Mouse (Mus musculus) intestine, embryonic 14.5 days (tissue): ENCODE measurements around the gene Ninl. TPM values are rescaled to one million over a fixed set of nuclear protein-coding genes. Genes with fewer than 3 reads are reported as not detected.
"Not testable (repeated sequence)": the region's sequence is repeated elsewhere in the genome, so short reads cannot be mapped to it uniquely, and the experiment has no call there.

Experiments used
- ATAC-seq: fragments of 200-750 bp; cut with Nextera tagmentation; replicated peaks from 2 replicates; pipeline ENCODE4 v1.8.0; 2017; ENCODE audit warnings: low read depth, moderate number of reproducible peaks, moderate TSS enrichment, moderate library complexity; ENCODE audit not compliant: low FRiP score, low TSS enrichment
- DNase-seq: peaks from one replicate; pipeline ENCODE4 v3.0.0-alpha.2; 2018; ENCODE audit warnings: low spot score
- H3K27ac ChIP-seq: fragments of 300-500 bp; sonication (generic); 2 replicates; pipeline ENCODE4 v1.5.1; 2014; ENCODE audit warnings: low read depth, mild to moderate bottlenecking, control low read depth
- H3K27me3 ChIP-seq: fragments of 300-500 bp; sonication (generic); replicated peaks from 2 replicates; pipeline ENCODE4 v1.6.1; 2014; ENCODE audit warnings: low read length, control low read depth; ENCODE audit not compliant: control insufficient read depth, insufficient read depth
- H3K36me3 ChIP-seq: fragments of 300-500 bp; sonication (generic); 2 replicates; pipeline ENCODE4 v1.6.1; 2014; ENCODE audit warnings: low read length, control low read depth; ENCODE audit not compliant: control insufficient read depth, insufficient read depth
- H3K4me1 ChIP-seq: fragments of 300-500 bp; sonication (generic); replicated peaks from 2 replicates; pipeline ENCODE4 v1.6.1; 2014; ENCODE audit warnings: low read length, control low read depth, mixed read lengths; ENCODE audit not compliant: control insufficient read depth, insufficient read depth
- H3K4me2 ChIP-seq: fragments of 300-500 bp; sonication (generic); 2 replicates; pipeline ENCODE4 v1.6.1; 2014; ENCODE audit warnings: low read length
- H3K4me3 ChIP-seq: fragments of 300-500 bp; sonication (generic); 2 replicates; pipeline ENCODE4 v1.5.1; 2014; ENCODE audit warnings: low read depth, low read length, control low read depth, mixed read lengths
- H3K9ac ChIP-seq: fragments of 300-500 bp; sonication (generic); 2 replicates; pipeline ENCODE4 v1.6.1; 2014; ENCODE audit warnings: mild to moderate bottlenecking, low read length
- H3K9me3 ChIP-seq: fragments of 300-500 bp; sonication (generic); 2 replicates; pipeline ENCODE4 v1.6.1; 2016; ENCODE audit warnings: low read length, control low read depth; ENCODE audit not compliant: control insufficient read depth
- WGBS: fragments of 180-500 bp; shearing (Covaris S2); extraction: QIAGEN DNeasy Blood & Tissue Kit; methylation state at CpG from one replicate; pipeline ENCODE4 v1.1.7; 2014; 5-methylcytosine and 5-hydroxymethylcytosine counted together
- polyA plus RNA-seq: library from polyadenylated mRNA; unstranded; fragments of >200 nt; fragmentation: Nextera tagmentation; extraction: Ambion mirVana; gene quantifications from 2 replicates; pipeline ENCODE4 v1.2.1, GENCODE M21; 2014

Ninl gene
- polyA plus RNA-seq, 1 experiment from 2014 or later = 10.7 TPM

DNA sequence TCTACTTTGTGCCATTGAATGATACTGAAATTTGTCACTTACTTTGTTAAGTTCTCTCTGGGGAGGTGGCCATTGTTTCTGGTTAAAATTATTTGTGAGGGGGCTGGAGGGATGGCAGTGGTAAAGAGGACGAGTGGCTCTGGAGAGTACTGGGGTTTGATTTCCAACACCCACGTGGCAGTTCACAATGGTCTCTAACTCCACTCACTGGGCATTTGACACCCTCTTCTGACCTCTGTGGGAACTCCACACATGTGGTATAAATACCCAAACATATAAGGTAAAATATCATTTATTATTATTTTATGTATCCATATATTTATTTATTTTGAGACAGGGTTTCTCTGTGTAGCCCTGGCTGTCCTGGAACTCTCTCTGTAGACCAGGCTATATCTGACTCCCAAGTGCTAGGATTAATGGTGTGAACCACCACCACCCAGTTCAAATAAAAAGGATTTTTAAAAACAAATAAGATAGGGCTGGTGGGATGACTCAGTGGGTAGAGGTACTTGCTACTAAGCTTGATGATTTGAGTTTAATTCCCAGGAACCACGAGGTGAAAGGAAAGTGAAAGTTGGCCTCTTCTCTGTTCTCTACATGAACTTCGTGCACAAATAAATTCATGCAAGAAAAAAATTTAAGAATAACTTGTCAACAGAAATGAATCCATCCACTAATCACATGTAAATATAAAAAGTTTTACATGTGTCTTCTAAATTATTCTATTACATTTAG is 124.2 kb downstream of the Ninl start:
- no peak overlapping the region for H3K27ac ChIP-seq
- peaks cover 27% of the 10 kb centered on the region; the same call in 1 of the 2 replicates for H3K36me3 ChIP-seq
- H3K9ac ChIP-seq = no peak overlapping the region
- 79% methylated on average over 4 of the region's 4 CpGs for WGBS
- H3K9me3 ChIP-seq = no peaks in the 10 kb centered on the region
- no peaks in the 10 kb centered on the region for H3K27me3 ChIP-seq
- H3K4me1 ChIP-seq = peaks cover 2% of the 10 kb centered on the region; the same call in 1 of the 2 replicates
- H3K4me2 ChIP-seq = no peak overlapping the region
- DNase-seq = no peak
- H3K4me3 ChIP-seq = no peak overlapping the region
- no peak for ATAC-seq

DNA sequence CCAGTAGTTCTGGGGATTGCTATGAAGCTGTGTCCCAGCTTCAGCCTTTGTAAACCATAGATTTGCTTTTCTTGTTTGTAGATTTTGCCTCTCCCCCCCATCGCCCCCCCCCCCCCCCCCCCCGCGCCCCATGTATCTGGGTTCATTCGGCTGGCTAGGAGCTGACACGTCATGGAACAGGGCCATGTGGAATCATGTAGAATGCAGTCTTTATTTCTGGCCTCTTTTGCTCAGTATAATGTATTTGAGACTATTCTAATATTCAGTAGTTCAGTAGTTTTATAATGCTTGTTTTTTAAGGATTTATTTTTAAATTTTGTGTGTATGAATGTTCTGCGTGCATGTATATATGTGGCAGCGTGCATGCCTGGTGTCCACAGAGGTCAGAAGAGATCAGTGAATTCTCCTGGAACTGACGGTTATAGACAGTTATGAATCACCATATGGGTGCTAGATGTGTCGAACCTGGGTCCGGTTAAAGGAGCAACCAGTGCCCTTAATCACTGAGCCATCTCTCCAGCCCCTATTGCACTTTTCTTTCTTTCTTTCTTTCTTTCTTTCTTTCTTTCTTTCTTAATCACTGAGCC is 128.8 kb downstream of the Ninl start:
- peak overlapping the region; percentile 66 for H3K9ac ChIP-seq
- 0 out of 2 replicates have a peak, but pooled peaks cover 6% of the 10 kb centered on the region for H3K36me3 ChIP-seq
- H3K27me3 ChIP-seq = no peaks in the 10 kb centered on the region
- no peaks in the 10 kb centered on the region for H3K9me3 ChIP-seq
- peak overlapping the region; percentile 65 for H3K4me3 ChIP-seq
- peaks cover 2% of the 10 kb centered on the region; the same call in 1 of the 2 replicates for H3K4me1 ChIP-seq
- H3K4me2 ChIP-seq = peak overlapping the region; percentile 52
- WGBS = 32% methylated on average over 9 of the region's 10 CpGs
- DNase-seq (no peak), ATAC-seq (no peak)
- no peak overlapping the region for H3K27ac ChIP-seq

GRCm38 (mm10) chr2:150909429-150910039 is 129.6 kb downstream of the Ninl start:
- Histone ChIP-seq H3K27ac (peak overlapping the region; percentile 78), H3K9me3 (no peaks in the 10 kb centered on the region), H3K4me1 (peaks cover 2% of the 10 kb centered on the region; the same call in 1 of the 2 replicates), H3K4me3 (peak overlapping the region; percentile 65), H3K9ac (peak overlapping the region; percentile 66), H3K27me3 (no peaks in the 10 kb centered on the region), H3K4me2 (peak overlapping the region; percentile 52), H3K36me3 (no peaks in the 10 kb centered on the region)
- ATAC-seq = peak; percentile 93
- peak; percentile 98 for DNase-seq
- under 1% methylated on average over 35 of the region's 35 CpGs for WGBS

DNA sequence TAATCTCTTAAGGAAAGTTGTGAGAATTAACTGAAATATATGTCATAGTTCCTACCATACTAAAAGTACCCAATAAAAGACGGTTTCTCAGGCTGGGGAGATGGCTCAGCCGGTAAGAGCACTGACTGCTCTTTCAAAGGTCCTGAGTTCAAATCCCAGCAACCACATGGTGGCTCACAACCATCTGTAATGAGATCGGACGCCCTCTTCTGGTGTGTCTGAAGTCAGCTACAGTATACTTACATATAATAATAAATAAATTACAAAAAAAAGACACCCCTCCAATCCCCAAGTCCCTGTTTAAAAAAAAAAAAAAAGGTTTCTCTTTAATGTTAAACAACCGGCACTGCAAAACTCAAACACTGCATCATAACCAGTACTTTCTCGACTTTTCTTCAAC is 130.3 kb downstream of the Ninl start:
- not testable (repeated sequence) for H3K4me1 ChIP-seq, ATAC-seq, H3K36me3 ChIP-seq, H3K9me3 ChIP-seq, H3K27me3 ChIP-seq, DNase-seq, H3K27ac ChIP-seq
- H3K4me2 ChIP-seq = peak overlapping the region; percentile 52
- WGBS = 43% methylated on average over 6 of the region's 6 CpGs
- peak overlapping the region; percentile 66; the same call in 1 of the 2 replicates for H3K9ac ChIP-seq
- H3K4me3 ChIP-seq = peak overlapping the region; percentile 65

DNA sequence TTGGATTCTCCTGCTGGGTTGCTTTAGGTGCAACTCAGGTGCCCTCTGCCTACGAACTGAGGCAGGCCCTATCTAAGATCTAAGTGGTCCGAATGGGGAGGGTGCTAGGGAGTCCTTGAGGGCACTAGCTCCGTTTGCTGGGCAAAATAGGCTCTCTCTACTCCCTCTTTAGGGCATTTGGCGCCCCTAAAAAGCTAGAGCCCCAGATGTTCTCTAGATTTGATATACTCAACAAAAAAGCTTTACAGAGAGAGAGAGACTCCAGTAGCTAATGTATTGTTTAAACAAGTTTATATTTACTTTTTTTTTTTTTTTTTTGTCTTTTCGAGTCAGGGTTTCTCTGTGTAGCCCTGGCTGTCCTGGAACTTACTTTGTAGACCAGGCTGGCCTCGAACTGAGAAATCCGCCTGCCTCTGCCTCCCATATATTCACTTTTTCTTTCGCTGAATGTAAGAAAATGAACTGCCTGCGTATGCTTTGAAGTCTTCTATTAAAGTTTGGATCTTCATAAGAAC is 134.2 kb downstream of the Ninl start, which contains the start of gene Gins1:
Gene Gins1, plus strand, starts transcription at position 465 of the 515 bp plus-strand sequence.
- peak within 1 kb of the TSS; percentile 63 for H3K4me2 ChIP-seq
- H3K9me3 ChIP-seq = no peaks in the 10 kb centered on the region
- H3K27me3 ChIP-seq = no peaks in the 10 kb centered on the region
- DNase-seq = no peak
- ATAC-seq = no peak
- peak within 1 kb of the TSS; percentile 82 for H3K27ac ChIP-seq
- peaks cover 14% of the 10 kb centered on the region for H3K4me1 ChIP-seq
- WGBS = 35% methylated on average over 9 of the region's 9 CpGs
- H3K9ac ChIP-seq = peak within 1 kb of the TSS; percentile 73
- H3K4me3 ChIP-seq = peak within 1 kb of the TSS; percentile 78
- 0 out of 2 replicates have a peak, but pooled peaks cover 4% of the 10 kb centered on the region for H3K36me3 ChIP-seq

- H3K4me2 ChIP-seq = peak within 1 kb of the TSS; percentile 63
- H3K9me3 ChIP-seq = no peaks in the 10 kb centered on the region
- peak; percentile 99 for DNase-seq
- peak within 1 kb of the TSS; percentile 82 for H3K27ac ChIP-seq
- peak within 1 kb of the TSS; percentile 73 for H3K9ac ChIP-seq
- H3K27me3 ChIP-seq = no peaks in the 10 kb centered on the region
- WGBS = 0% methylated on average over 63 of the region's 72 CpGs
- peaks cover 14% of the 10 kb centered on the region for H3K4me1 ChIP-seq
- ATAC-seq = peak; percentile 96
- peak within 1 kb of the TSS; percentile 78 for H3K4me3 ChIP-seq
- 0 out of 2 replicates have a peak, but pooled peaks cover 4% of the 10 kb centered on the region for H3K36me3 ChIP-seq
These were observed 134.8 kb downstream of the Ninl start, which contains the start of gene Abhd12 for GRCm38 (mm10) chr2:150904272-150904935. Gene Abhd12 (minus strand): TSS chr2:150904741.

- WGBS = 84% methylated on average over 8 of the region's 8 CpGs
- H3K9me3 ChIP-seq = no peaks in the 10 kb centered on the region
- peaks cover 14% of the 10 kb centered on the region for H3K4me1 ChIP-seq
- no peaks in the 10 kb centered on the region for H3K27me3 ChIP-seq
- no peak for DNase-seq
- no peak for ATAC-seq
- 0 out of 2 replicates have a peak, but pooled peaks cover 4% of the 10 kb centered on the region for H3K36me3 ChIP-seq
- 0 out of 2 replicates have a peak overlapping the region, but pooled peaks have one; percentile 5 for H3K4me2 ChIP-seq
- no peak overlapping the region for H3K27ac ChIP-seq
- H3K4me3 ChIP-seq = no peak overlapping the region
- no peak overlapping the region for H3K9ac ChIP-seq
These were observed 136.8 kb downstream of the Ninl start for GRCm38 (mm10) chr2:150902347-150902746.

- H3K27me3 ChIP-seq = no peaks in the 10 kb centered on the region
- H3K4me3 ChIP-seq = no peak overlapping the region
- no peak for ATAC-seq
- no peak overlapping the region for H3K27ac ChIP-seq
- no peak overlapping the region for H3K4me2 ChIP-seq
- no peak for DNase-seq
- 0 out of 2 replicates have a peak, but pooled peaks cover 4% of the 10 kb centered on the region for H3K36me3 ChIP-seq
- H3K4me1 ChIP-seq = peaks cover 14% of the 10 kb centered on the region
- 88% methylated on average over 6 of the region's 6 CpGs for WGBS
- H3K9ac ChIP-seq = no peak overlapping the region
- H3K9me3 ChIP-seq = no peaks in the 10 kb centered on the region
These were observed 138.8 kb downstream of the Ninl start for GRCm38 (mm10) chr2:150900341-150900740.
